Mouse (Mus musculus): Measurements from ENCODE around the gene Gp1ba. TPM values are rescaled to one million over a fixed set of nuclear protein-coding genes. Genes with fewer than 3 reads are reported as not detected.

The Gp1ba gene
- total RNA-seq, 2 experiments from 2014 or later, result not detected

GRCm38 (mm10) chr11:70626877-70627276 is 12.0 kb upstream of the Gp1ba start:
- no peak for ATAC-seq (replicated peaks; ENCODE audit: poor library complexity, severe bottlenecking)

GRCm38 (mm10) chr11:70628431-70628830 is 10.5 kb upstream of the Gp1ba start:
- no peak for ATAC-seq (replicated peaks; ENCODE audit: poor library complexity, severe bottlenecking)

DNA sequence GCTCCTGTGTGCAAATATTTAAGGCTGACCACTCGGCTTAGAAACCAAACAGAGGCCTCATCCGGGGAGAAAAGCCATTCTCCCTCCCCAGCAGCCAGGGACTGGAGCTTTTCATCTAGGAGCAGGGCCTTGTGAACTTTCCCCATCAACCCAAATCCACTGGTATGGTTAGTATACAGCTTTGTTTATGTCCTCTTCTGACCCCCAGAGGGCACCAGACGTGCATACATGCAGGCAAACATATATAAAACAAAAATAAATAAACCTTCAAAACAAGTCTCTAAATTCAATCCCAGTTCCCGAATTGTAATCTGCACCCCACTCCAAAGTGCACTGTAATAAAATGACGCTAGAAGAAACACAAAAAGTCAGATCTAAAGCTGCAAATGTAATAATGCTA is 9.4 kb upstream of the Gp1ba start:
- ATAC-seq (replicated peaks; ENCODE audit: poor library complexity, severe bottlenecking), result 0 out of 2 replicates have a peak, but pooled peaks have one; percentile 25

- ATAC-seq (replicated peaks; ENCODE audit: poor library complexity, severe bottlenecking), result 0 out of 2 replicates have a peak, but pooled peaks have one; percentile 12
These were observed 8.8 kb upstream of the Gp1ba start for GRCm38 (mm10) chr11:70630129-70630528.

GRCm38 (mm10) chr11:70635601-70636000 is 3.3 kb upstream of the Gp1ba start:
- no peak for ATAC-seq (replicated peaks; ENCODE audit: poor library complexity, severe bottlenecking)

GRCm38 (mm10) chr11:70637764-70638163 is 1.2 kb upstream of the Gp1ba start:
- ATAC-seq (replicated peaks; ENCODE audit: poor library complexity, severe bottlenecking), result no peak

DNA sequence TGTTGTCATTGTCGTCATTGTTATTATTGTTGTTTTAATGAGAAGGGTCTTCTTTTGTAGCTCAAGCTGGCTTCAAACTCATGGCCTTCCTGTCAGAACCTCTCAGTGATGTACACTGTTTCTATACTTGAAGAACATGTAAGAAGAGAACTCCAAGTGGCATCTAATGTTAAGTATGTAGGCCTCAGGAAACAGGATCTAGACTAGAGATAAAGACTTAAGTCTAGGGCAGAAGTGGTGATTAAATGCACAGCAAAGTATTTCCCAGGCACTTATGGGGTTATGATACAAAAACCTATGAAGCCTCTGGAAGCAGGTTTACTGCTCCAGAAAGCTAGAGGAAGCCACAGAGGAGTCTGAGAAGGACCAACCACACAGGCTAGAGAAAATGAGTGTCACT is 629 bp upstream of the Gp1ba start:
- ATAC-seq (replicated peaks; ENCODE audit: poor library complexity, severe bottlenecking), result no peak

DNA sequence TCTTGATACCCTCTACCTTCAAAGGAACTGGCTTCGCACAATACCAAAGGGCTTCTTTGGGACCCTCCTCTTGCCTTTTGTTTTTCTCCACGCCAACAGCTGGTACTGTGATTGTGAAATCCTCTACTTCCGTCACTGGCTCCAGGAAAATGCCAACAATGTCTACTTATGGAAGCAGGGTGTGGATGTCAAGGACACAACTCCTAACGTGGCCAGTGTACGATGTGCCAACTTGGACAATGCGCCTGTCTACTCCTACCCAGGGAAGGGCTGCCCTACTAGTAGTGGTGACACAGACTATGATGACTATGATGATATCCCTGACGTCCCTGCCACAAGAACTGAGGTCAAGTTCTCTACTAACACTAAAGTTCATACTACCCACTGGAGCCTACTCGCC is 1.1 kb downstream of the Gp1ba start:
- no peak; the same call in 1 of the 2 replicates for ATAC-seq (replicated peaks; ENCODE audit: poor library complexity, severe bottlenecking)

GRCm38 (mm10) chr11:70641241-70641640 is 2.3 kb downstream of the Gp1ba start:
- ATAC-seq (replicated peaks; ENCODE audit: poor library complexity, severe bottlenecking), result no peak

GRCm38 (mm10) chr11:70643051-70643450 is 4.1 kb downstream of the Gp1ba start:
- no peak for ATAC-seq (replicated peaks; ENCODE audit: poor library complexity, severe bottlenecking)

DNA sequence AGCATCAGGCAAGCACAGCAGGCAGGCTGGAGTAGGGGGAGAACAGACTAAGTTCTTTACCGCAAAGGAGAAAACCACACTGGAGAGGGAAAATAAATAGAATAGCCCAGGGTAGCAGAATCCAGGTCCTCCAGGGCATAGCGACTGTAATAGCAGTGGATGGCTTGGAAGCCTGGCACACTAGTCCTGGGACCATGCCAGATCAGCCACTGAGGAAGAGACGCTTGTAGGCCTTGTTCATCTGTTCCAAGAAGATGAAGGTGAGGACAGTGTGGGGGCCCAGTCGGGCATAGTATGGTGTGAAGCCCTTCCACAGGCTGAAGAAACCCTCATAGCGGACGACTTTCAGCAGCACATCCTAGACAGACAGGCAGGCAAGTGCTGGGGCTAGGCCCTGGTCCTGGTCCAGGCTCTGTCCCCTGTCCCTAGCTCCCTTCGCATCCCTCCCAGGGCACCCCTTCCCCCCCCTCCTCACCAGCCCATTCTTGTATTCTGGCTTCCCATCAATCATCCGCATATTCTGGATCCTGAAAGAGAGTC is 5.7 kb downstream of the Gp1ba start:
- no peak for ATAC-seq (replicated peaks; ENCODE audit: poor library complexity, severe bottlenecking)

- no peak for ATAC-seq (replicated peaks; ENCODE audit: poor library complexity, severe bottlenecking)
These were observed 6.7 kb downstream of the Gp1ba start for GRCm38 (mm10) chr11:70645461-70646258.

DNA sequence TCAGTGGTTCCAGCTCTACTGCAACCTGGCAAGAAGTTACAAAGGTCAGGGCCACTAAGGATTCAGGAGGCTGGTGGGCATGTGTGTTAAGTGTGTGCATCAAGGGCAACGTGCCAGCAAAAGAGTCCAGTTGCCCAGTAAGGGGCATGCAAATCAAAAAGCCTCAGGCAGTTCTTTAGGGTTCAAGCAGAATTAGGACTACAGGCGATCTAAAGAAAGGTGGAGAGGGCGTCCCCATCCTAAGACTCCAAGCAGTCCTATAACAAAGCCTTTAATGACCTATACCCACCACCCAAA is 7.3 kb downstream of the Gp1ba start:
- no peak for ATAC-seq (replicated peaks; ENCODE audit: poor library complexity, severe bottlenecking)

DNA sequence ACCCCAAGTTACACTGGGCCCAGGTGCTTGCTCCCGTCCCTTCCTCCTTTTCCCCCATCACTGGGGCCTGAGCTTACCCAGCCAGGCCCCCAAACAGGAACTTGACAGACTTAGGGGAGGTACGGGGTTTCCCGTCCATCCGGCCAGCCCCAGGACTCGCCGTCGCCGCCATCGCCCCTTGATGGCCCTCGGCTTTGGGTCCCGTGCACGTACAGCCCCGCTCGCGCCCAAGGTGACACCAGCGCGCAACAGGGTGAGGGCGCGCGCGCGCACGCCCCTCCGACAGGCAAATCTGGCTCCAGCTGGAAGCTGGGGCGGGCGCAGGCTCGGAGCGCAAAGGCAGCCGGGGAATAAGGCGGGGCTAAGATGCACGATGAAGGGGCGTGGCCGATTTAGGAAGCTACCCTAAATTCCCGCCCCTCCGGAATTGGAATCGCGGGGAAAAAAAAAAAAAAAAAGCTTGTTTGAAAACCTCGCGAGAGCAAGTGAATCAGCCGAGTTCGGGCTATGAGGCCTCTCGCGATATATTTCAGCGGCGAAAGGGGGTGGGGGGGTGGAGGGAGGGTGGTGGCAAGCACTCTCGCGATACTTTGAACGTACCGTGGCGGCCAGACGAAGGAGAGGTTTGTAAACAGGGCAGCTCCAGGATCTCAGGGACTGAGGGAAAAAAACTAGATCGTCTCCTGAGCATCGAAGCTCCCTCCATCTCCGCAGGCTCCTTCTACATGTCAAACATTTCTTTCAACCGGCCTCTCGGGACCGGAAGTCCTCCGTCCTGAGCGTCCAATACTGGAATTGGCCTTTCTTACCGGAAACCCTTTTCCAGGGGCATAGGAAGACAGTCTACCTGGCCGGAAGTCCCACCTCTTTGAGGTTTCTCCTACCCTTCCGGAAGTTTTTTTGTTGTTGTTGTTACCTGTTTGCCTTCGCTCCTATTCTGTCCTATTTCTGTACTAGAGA is 8.0 kb downstream of the Gp1ba start, which contains the start of the genes Rnf167 and Slc25a11:
Gene Rnf167, plus strand, starts transcription at position 545 of the 960 bp plus-strand sequence.
Gene Slc25a11, minus strand, starts transcription at position 789 of the 960 bp plus-strand sequence.
- peak; percentile 78 for ATAC-seq (replicated peaks; ENCODE audit: poor library complexity, severe bottlenecking)

GRCm38 (mm10) chr11:70647716-70648420 is 8.9 kb downstream of the Gp1ba start:
- ATAC-seq (replicated peaks; ENCODE audit: poor library complexity, severe bottlenecking), result 0 out of 2 replicates have a peak, but pooled peaks have one; percentile 15

- ATAC-seq (replicated peaks; ENCODE audit: poor library complexity, severe bottlenecking), result no peak
These were observed 9.6 kb downstream of the Gp1ba start for GRCm38 (mm10) chr11:70648512-70648911.

DNA sequence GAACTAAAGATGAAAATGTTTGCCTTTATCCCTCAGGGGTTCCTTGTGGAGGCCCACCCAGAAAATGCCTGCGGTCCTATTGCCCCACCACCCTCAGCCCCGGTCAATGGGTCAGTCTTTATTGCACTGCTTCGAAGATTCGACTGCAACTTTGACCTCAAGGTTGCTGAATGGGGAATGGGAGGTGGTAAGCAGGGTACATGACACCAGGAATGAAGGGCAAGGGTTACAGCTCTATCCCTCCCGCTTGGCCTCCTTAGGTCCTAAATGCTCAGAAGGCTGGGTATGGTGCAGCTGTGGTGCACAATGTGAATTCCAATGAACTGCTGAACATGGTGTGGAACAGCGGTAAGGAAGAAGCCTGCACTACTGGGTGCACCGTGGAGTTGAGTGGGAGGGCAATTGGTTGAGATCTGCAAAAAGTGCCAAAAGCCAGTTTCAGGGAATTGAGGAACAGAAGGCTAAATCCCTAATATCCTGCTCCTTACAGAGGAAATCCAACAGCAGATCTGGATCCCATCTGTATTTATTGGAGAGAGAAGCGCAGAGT is 10.3 kb downstream of the Gp1ba start:
- no peak for ATAC-seq (replicated peaks; ENCODE audit: poor library complexity, severe bottlenecking)

- ATAC-seq (replicated peaks; ENCODE audit: poor library complexity, severe bottlenecking), result peak; percentile 15
These were observed 11.6 kb downstream of the Gp1ba start for GRCm38 (mm10) chr11:70650322-70651175.

- no peak for ATAC-seq (replicated peaks; ENCODE audit: poor library complexity, severe bottlenecking)
These were observed 12.5 kb downstream of the Gp1ba start for GRCm38 (mm10) chr11:70651391-70651790.
